Mouse (Mus musculus): ENCODE data around the gene Pld2. TPM values are rescaled to one million over a fixed set of nuclear protein-coding genes. Genes with fewer than 3 reads are reported as not detected.
A peak's percentile ranks its signal among the peaks of the same experiment; 100 is the strongest.
"Not testable (repeated sequence)": the region's sequence is repeated elsewhere in the genome, so short reads cannot be mapped to it uniquely, and the experiment has no call there.

Gene Pld2
- polyA plus RNA-seq, 1 experiment from 2014 or later, result 10.0 TPM

DNA sequence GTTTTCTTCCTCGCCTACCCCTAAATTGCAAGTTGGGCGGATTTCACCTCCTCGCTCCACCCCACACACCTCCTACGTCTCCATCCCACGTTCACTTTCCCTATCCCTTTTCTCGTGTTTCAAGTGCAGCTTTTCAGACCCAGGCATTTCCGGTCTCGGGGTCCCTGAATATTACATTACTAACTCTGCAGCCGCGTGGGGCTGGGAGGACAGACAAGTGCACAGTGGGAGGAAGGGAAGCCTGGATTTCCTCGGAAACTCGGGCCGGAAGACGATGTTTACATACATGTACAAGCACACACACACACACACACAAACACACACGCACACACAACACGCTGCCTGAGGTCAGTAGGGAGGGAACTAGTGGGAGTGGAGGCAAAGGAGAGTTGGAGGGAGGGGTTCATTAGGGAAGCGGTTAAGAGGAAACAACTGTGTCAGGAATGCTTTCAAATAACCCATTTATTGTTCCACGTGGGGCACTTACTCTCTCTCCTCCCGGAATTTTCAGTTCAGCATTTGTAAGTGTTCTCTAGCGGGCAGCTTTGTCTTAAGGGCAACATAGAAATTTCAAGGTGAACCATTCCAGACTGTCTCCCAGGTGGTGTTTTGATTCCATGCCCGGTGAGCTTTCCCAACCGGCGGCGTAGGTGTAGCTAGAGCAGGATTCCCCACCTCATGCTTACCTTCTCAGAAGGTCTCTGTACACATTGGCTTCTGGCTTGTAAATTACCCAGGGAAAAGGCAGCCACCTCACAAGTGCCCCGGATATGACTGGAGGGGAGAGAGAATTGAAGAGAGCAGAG is 23.8 kb downstream of the Pld2 start:
- under 1% methylated on average over 25 of the region's 25 CpGs for WGBS
- Histone ChIP-seq H3K9ac (ENCODE audit: low read depth, low read length) (peak overlapping the region; percentile 88), H3K4me2 (ENCODE audit: low read depth, low read length) (peak overlapping the region; percentile 87), H3K27ac (ENCODE audit: low read length) (peak overlapping the region; percentile 92), H3K4me1 (ENCODE audit: control insufficient read depth, insufficient read depth, low read length) (peaks cover 26% of the 10 kb centered on the region), H3K36me3 (ENCODE audit: control insufficient read depth, insufficient read depth, low read length) (no peaks in the 10 kb centered on the region), H3K4me3 (ENCODE audit: low read length) (peak overlapping the region; percentile 74), H3K9me3 (ENCODE audit: control insufficient read depth, low read length) (no peaks in the 10 kb centered on the region), H3K27me3 (replicated peaks; ENCODE audit: control insufficient read depth, insufficient read depth, low read length) (no peaks in the 10 kb centered on the region)
- peak; percentile 24 for ATAC-seq

DNA sequence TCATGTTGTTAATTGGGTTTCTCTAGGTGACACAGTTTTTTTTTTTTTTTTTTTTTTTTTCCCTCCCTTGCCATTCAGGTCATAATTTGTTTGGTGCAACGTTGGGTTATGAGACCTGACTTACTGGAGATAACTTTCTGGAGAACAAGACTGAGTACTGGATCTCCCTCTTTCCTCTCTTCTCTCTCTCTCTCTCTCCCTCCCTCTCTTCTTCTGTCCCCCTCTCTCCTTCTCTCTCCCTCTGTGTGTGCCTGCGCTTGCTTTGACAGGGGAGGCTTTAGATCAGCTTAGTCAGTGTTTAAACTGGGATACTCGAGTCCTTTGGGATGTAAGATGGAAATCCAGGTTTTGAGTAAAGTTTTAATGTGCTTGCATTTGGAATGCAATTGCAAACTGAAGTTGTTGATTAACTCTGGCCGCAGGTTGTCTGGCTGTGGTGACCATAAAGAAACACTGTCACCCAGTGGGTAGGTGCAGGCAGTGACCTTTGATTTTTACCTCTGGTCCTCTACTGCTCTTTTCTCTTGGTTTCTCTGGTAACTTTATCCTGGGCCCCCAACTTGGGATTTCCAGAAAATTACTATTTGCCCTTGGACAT is 24.5 kb downstream of the Pld2 start:
- no peak for ATAC-seq
- Histone ChIP-seq H3K4me3 (ENCODE audit: low read length) (peak overlapping the region; percentile 74), H3K27me3 (replicated peaks; ENCODE audit: control insufficient read depth, insufficient read depth, low read length) (no peaks in the 10 kb centered on the region), H3K4me1 (ENCODE audit: control insufficient read depth, insufficient read depth, low read length) (peaks cover 26% of the 10 kb centered on the region), H3K9ac (ENCODE audit: low read depth, low read length) (peak overlapping the region; percentile 88), H3K4me2 (ENCODE audit: low read depth, low read length) (peak overlapping the region; percentile 87), H3K9me3 (ENCODE audit: control insufficient read depth, low read length) (no peaks in the 10 kb centered on the region), H3K27ac (ENCODE audit: low read length) (peak overlapping the region; percentile 92), H3K36me3 (ENCODE audit: control insufficient read depth, insufficient read depth, low read length) (no peaks in the 10 kb centered on the region)
- WGBS, result 28% methylated on average over 4 of the region's 4 CpGs

DNA sequence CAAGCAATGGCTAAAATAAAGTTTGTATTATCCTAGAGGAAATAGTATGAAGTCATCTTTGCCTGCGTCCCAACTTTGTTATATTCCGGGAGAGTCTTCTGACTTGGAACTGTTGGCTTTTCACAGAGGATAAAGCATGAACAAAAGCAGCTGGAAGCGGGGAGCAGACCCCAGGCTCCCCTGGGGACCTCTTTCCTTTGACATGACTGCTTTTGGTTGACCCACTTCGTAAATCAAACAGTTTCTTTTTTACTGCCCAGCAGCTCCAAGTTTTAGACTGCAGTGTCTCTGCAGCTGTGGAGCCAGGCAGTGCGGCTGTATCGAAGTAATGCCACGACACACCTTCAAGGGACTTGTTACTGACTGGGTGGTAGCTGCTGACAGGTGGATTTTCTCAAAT is 26.7 kb downstream of the Pld2 start:
- Histone ChIP-seq H3K4me3 (ENCODE audit: low read length) (no peak overlapping the region), H3K4me1 (ENCODE audit: control insufficient read depth, insufficient read depth, low read length) (peaks cover 25% of the 10 kb centered on the region), H3K9ac (ENCODE audit: low read depth, low read length) (no peak overlapping the region), H3K36me3 (ENCODE audit: control insufficient read depth, insufficient read depth, low read length) (no peaks in the 10 kb centered on the region), H3K9me3 (ENCODE audit: control insufficient read depth, low read length) (no peaks in the 10 kb centered on the region), H3K27me3 (replicated peaks; ENCODE audit: control insufficient read depth, insufficient read depth, low read length) (no peaks in the 10 kb centered on the region), H3K27ac (ENCODE audit: low read length) (no peak overlapping the region), H3K4me2 (ENCODE audit: low read depth, low read length) (no peak overlapping the region)
- no peak for ATAC-seq
- WGBS, result 61% methylated on average over 7 of the region's 7 CpGs

DNA sequence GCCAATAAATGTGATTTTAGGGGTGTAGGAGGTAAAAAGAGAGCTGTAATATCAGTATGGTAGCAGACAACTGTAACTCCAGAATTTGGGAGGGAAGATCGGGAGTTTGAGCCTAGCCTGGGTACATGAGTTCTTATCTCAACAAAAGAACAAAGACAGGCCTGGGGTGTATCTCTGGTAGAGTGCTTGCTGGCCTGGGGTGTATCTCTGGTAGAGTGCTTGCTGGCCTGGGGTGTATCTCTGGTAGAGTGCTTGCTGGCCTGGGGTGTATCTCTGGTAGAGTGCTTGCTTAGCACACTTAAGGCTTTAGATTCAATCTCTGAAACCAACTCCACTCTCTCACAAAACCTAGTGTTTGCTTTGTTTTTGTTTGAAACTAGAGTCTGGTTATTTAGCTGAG is 30.8 kb downstream of the Pld2 start:
- not testable (repeated sequence) for H3K27ac ChIP-seq (ENCODE audit: low read length); H3K9ac ChIP-seq (ENCODE audit: low read depth, low read length); H3K4me3 ChIP-seq (ENCODE audit: low read length); H3K4me2 ChIP-seq (ENCODE audit: low read depth, low read length); H3K36me3 ChIP-seq (ENCODE audit: control insufficient read depth, insufficient read depth, low read length); H3K27me3 ChIP-seq (replicated peaks; ENCODE audit: control insufficient read depth, insufficient read depth, low read length); ATAC-seq; H3K9me3 ChIP-seq (ENCODE audit: control insufficient read depth, low read length)
- peaks cover 17% of the 10 kb centered on the region for H3K4me1 ChIP-seq (ENCODE audit: control insufficient read depth, insufficient read depth, low read length)
- WGBS, result 89% methylated on average over 1 of the region's 1 CpGs

DNA sequence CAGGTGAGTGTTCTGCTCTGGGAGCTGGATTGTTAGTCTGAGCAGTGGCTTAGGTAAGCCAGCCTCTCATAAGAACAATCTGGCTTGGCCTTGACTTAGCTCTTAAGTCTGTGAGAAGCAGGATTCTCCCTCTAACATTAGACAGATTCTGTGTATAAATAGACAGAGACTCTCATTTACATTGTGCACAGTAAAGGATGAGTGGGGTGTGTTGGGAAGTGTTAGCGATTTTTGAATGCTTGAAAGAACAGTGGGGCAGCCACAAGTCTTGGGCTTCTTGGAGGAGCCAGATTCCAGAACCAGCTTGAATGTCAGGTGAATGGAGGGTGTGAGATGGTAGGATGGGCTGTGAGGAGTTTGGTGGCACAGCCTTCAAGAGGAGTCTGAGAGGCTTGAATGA is 31.8 kb downstream of the Pld2 start:
- no peak for ATAC-seq
- H3K27me3 ChIP-seq (replicated peaks; ENCODE audit: control insufficient read depth, insufficient read depth, low read length), result no peaks in the 10 kb centered on the region
- no peaks in the 10 kb centered on the region for H3K36me3 ChIP-seq (ENCODE audit: control insufficient read depth, insufficient read depth, low read length)
- no peak overlapping the region for H3K27ac ChIP-seq (ENCODE audit: low read length)
- no peak overlapping the region for H3K4me3 ChIP-seq (ENCODE audit: low read length)
- H3K9me3 ChIP-seq (ENCODE audit: control insufficient read depth, low read length), result no peaks in the 10 kb centered on the region
- H3K9ac ChIP-seq (ENCODE audit: low read depth, low read length), result no peak overlapping the region
- 74% methylated on average over 1 of the region's 1 CpGs for WGBS
- peaks cover 15% of the 10 kb centered on the region for H3K4me1 ChIP-seq (ENCODE audit: control insufficient read depth, insufficient read depth, low read length)
- no peak overlapping the region for H3K4me2 ChIP-seq (ENCODE audit: low read depth, low read length)

DNA sequence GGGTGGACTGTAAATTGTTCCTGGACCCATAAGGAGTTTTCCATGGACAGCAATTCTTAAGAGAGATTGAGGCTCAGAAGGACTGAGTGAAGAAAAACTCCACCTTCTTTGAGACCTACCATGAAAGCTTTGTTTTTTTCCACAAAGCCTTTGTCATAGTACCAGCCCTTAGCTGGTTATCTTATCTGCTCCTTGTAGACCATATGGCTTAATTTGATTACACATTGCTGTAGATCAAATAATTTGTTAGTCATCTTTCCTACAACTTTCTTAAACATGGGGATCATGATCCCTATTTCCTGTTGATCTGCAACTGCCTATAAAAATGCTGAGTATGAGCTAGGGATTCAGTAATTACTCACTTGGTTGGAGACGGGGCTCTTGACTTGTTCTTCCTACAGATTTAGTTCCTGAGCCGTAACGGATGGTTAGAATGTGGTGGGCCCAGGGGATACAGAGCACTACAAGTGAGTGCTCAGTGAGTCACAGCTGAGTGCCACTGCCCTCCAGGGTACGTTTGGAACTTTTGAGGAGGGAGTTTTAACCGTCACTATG is 32.6 kb downstream of the Pld2 start:
- no peaks in the 10 kb centered on the region for H3K27me3 ChIP-seq (replicated peaks; ENCODE audit: control insufficient read depth, insufficient read depth, low read length)
- H3K4me2 ChIP-seq (ENCODE audit: low read depth, low read length), result no peak overlapping the region
- 0 out of 2 replicates have a peak overlapping the region, but pooled peaks have one; percentile 25 for H3K27ac ChIP-seq (ENCODE audit: low read length)
- H3K9me3 ChIP-seq (ENCODE audit: control insufficient read depth, low read length), result no peaks in the 10 kb centered on the region
- H3K4me1 ChIP-seq (ENCODE audit: control insufficient read depth, insufficient read depth, low read length), result peaks cover 23% of the 10 kb centered on the region
- no peaks in the 10 kb centered on the region for H3K36me3 ChIP-seq (ENCODE audit: control insufficient read depth, insufficient read depth, low read length)
- 50% methylated on average over 5 of the region's 5 CpGs for WGBS
- no peak for ATAC-seq
- no peak overlapping the region for H3K4me3 ChIP-seq (ENCODE audit: low read length)
- no peak overlapping the region for H3K9ac ChIP-seq (ENCODE audit: low read depth, low read length)

DNA sequence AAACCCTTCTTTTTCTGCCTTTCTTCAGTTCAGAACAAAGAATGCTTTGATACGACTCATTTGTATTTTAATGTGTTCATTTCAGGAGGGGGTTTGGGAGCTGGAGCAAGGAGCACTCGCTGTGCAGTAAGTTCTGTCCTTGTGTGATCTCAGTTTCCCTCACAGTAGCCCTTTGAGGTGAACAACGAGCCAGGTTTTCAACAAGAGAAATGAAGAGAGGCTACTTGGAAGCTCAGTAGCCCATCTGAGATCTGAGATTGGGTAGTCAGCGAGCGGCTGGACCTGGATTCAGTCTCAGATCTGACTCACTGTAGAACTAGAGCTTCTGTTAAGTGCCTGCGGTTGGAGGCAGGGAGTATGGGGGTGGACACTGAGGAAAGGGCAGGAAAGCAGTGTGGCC is 34.0 kb downstream of the Pld2 start:
- no peak for ATAC-seq
- Histone ChIP-seq H3K4me3 (ENCODE audit: low read length) (no peak overlapping the region), H3K27ac (ENCODE audit: low read length) (no peak overlapping the region), H3K4me1 (ENCODE audit: control insufficient read depth, insufficient read depth, low read length) (peaks cover 37% of the 10 kb centered on the region), H3K36me3 (ENCODE audit: control insufficient read depth, insufficient read depth, low read length) (no peaks in the 10 kb centered on the region), H3K9me3 (ENCODE audit: control insufficient read depth, low read length) (no peaks in the 10 kb centered on the region), H3K9ac (ENCODE audit: low read depth, low read length) (no peak overlapping the region), H3K27me3 (replicated peaks; ENCODE audit: control insufficient read depth, insufficient read depth, low read length) (no peaks in the 10 kb centered on the region), H3K4me2 (ENCODE audit: low read depth, low read length) (no peak overlapping the region)
- 76% methylated on average over 6 of the region's 6 CpGs for WGBS

DNA sequence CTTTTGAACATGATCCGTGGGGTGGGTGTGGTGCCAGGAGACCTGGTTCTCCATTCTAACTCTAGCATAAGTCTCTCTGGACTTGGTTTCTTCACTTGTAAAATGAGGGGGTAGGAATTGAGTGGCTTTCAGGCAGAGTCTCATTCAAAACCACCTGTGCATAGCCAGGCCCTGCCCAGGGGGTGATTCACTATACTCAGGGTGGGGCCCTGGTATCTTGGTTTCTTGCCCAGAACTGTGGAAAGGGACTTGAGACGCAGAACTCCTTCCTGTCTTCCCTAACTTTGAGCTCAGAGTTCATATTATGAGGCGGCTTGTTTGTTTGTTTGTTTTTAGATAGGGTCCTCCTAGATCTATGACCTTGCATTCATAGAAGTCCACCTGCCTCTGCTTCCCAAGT is 37.3 kb downstream of the Pld2 start:
- Histone ChIP-seq H3K4me3 (ENCODE audit: low read length) (no peak overlapping the region), H3K27ac (ENCODE audit: low read length) (peak overlapping the region; percentile 24; the same call in 1 of the 2 replicates), H3K27me3 (replicated peaks; ENCODE audit: control insufficient read depth, insufficient read depth, low read length) (no peaks in the 10 kb centered on the region), H3K9me3 (ENCODE audit: control insufficient read depth, low read length) (no peaks in the 10 kb centered on the region), H3K36me3 (ENCODE audit: control insufficient read depth, insufficient read depth, low read length) (no peaks in the 10 kb centered on the region), H3K9ac (ENCODE audit: low read depth, low read length) (no peak overlapping the region), H3K4me1 (ENCODE audit: control insufficient read depth, insufficient read depth, low read length) (peaks cover 53% of the 10 kb centered on the region), H3K4me2 (ENCODE audit: low read depth, low read length) (no peak overlapping the region; the same call in 1 of the 2 replicates)
- WGBS, result 58% methylated on average over 3 of the region's 3 CpGs
- ATAC-seq, result peak; percentile 65

DNA sequence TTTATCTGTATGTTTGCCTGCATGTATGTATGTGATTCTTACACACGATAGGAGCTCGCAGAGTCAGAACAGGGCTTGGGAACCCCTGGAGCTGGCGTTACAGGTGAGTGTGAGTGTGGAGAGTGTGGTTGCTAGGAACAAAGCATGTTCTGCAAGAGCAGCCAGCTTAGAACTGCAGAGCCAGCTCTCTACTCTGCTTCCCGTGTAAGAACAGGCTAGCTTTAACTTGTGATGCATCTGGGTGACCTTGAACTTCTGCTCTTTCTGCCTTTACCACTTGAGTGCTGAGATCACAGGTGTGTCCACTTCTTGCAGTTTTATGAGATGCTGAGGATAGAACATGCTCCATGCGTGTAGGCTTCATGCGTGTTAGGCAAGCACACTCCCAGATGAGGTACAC is 39.1 kb downstream of the Pld2 start:
- H3K27me3 ChIP-seq (replicated peaks; ENCODE audit: control insufficient read depth, insufficient read depth, low read length), result no peaks in the 10 kb centered on the region
- H3K36me3 ChIP-seq (ENCODE audit: control insufficient read depth, insufficient read depth, low read length), result no peaks in the 10 kb centered on the region
- H3K9ac ChIP-seq (ENCODE audit: low read depth, low read length), result no peak overlapping the region
- no peaks in the 10 kb centered on the region for H3K9me3 ChIP-seq (ENCODE audit: control insufficient read depth, low read length)
- WGBS, result 84% methylated on average over 6 of the region's 6 CpGs
- ATAC-seq, result no peak
- no peak overlapping the region for H3K27ac ChIP-seq (ENCODE audit: low read length)
- no peak overlapping the region for H3K4me3 ChIP-seq (ENCODE audit: low read length)
- peaks cover 59% of the 10 kb centered on the region for H3K4me1 ChIP-seq (ENCODE audit: control insufficient read depth, insufficient read depth, low read length)
- H3K4me2 ChIP-seq (ENCODE audit: low read depth, low read length), result no peak overlapping the region

Measured in intestine, embryonic 16.5 days (tissue).